In genomic region chrX:50635634-50636033, GRCm38 (mm10) we compare ENCODE assay signal across 8 mouse cellular contexts.
A peak's percentile ranks its signal among the peaks of the same experiment; 100 is the strongest.
DNase-seq lines count a peak whose midpoint lies in the region; ATAC-seq and TF ChIP-seq lines count a peak whose summit lies in the region.

No protein-coding gene starts in this region.

- peak overlapping the region; percentile 81 for H3K27ac ChIP-seq in heart, postnatal 0 days (ENCODE audit: low read depth)
- H3K27ac ChIP-seq in bone marrow, adult 2 months (ENCODE audit: control insufficient read depth, insufficient read depth, low read depth, low read length, poor library complexity): no peak overlapping the region
- H3K27ac ChIP-seq in hindbrain, embryonic 11.5 days (ENCODE audit: low read depth, low read length): no peak overlapping the region
- no peak overlapping the region for H3K27ac ChIP-seq in midbrain, embryonic 12.5 days (replicated peaks)

- no peak for TF ChIP-seq POLR2A in bone marrow, adult 2 months (IDR thresholded peaks at IDR 0.05; ENCODE audit: borderline replicate concordance, control insufficient read depth, low read depth, low read length)

- no peak for TF ChIP-seq CTCF in heart, postnatal 0 days (IDR thresholded peaks at IDR 0.05; ENCODE audit: low read depth)
- TF ChIP-seq CTCF in bone marrow, adult 2 months (IDR thresholded peaks at IDR 0.05; ENCODE audit: control insufficient read depth, insufficient read depth, low read length): no peak

- no peaks in the 10 kb centered on the region for H3K36me3 ChIP-seq in heart, postnatal 0 days (replicated peaks; ENCODE audit: control insufficient read depth, insufficient read depth, low read length)
- no peaks in the 10 kb centered on the region for H3K36me3 ChIP-seq in hindbrain, embryonic 11.5 days (ENCODE audit: control insufficient read depth, insufficient read depth, low read length)
- H3K36me3 ChIP-seq in midbrain, embryonic 12.5 days: no peaks in the 10 kb centered on the region

- H3K9ac ChIP-seq in heart, postnatal 0 days (replicated peaks; ENCODE audit: low read depth, low read length): no peak overlapping the region; the same call in 1 of the 2 replicates
- no peak overlapping the region for H3K9ac ChIP-seq in hindbrain, embryonic 11.5 days (ENCODE audit: low read depth, low read length)
- H3K9ac ChIP-seq in midbrain, embryonic 12.5 days (replicated peaks): no peak overlapping the region

- no peak for DNase-seq in heart, postnatal 0 days (ENCODE audit: low spot score)
- DNase-seq in heart, adult 18-20 months: no peak
- DNase-seq in hindbrain, embryonic 11.5 days (ENCODE audit: low spot score): no peak
- no peak for DNase-seq in thymus, adult 18-20 months
- no peak for DNase-seq in frontal cortex, postnatal 25 days (ENCODE audit: low spot score in 2 of 2)
- DNase-seq in left cerebral cortex, adult 18-20 months (ENCODE audit: low spot score in 2 of 2): no peak

- peak overlapping the region; percentile 67 for H3K4me3 ChIP-seq in heart, postnatal 0 days (ENCODE audit: low read depth, low read length)
- peak overlapping the region; percentile 64 for H3K4me3 ChIP-seq in bone marrow, adult 2 months (replicated peaks; ENCODE audit: control insufficient read depth, low read depth, low read length)
- H3K4me3 ChIP-seq in hindbrain, embryonic 11.5 days (ENCODE audit: low read depth, low read length): peak overlapping the region; percentile 46
- peak overlapping the region; percentile 52 for H3K4me3 ChIP-seq in midbrain, embryonic 12.5 days

- peak overlapping the region; percentile 62 for H3K4me2 ChIP-seq in heart, postnatal 0 days (ENCODE audit: low read depth, low read length)
- peak overlapping the region; percentile 47 for H3K4me2 ChIP-seq in hindbrain, embryonic 11.5 days (replicated peaks; ENCODE audit: low read depth, low read length)
- peak overlapping the region; percentile 53 for H3K4me2 ChIP-seq in midbrain, embryonic 12.5 days (replicated peaks)

- H3K9me3 ChIP-seq in heart, postnatal 0 days (replicated peaks; ENCODE audit: control insufficient read depth, low read length): no peaks in the 10 kb centered on the region
- no peaks in the 10 kb centered on the region for H3K9me3 ChIP-seq in hindbrain, embryonic 11.5 days (ENCODE audit: control insufficient read depth, low read length)
- no peaks in the 10 kb centered on the region for H3K9me3 ChIP-seq in midbrain, embryonic 12.5 days

- WGBS in heart, postnatal 0 days: 19% methylated on average over 6 of the region's 6 CpGs
- 26% methylated on average over 6 of the region's 6 CpGs for WGBS in bone marrow, adult 2 months
- 30% methylated on average over 6 of the region's 6 CpGs for WGBS in hindbrain, embryonic 11.5 days
- WGBS in midbrain, embryonic 12.5 days: 35% methylated on average over 6 of the region's 6 CpGs

- no peak for TF ChIP-seq EP300 in heart, postnatal 0 days (IDR thresholded peaks at IDR 0.05; ENCODE audit: low read depth)

- peak; percentile 22; the same call in 1 of the 2 replicates for ATAC-seq in heart, postnatal 0 days (ENCODE audit: insufficient read depth, low read depth)
- peak; percentile 50 for ATAC-seq in hindbrain, embryonic 11.5 days (ENCODE audit: low FRiP score)
- ATAC-seq in midbrain, embryonic 12.5 days (ENCODE audit: low FRiP score, low read depth): peak; percentile 35; the same call in 1 of the 2 replicates

- no peaks in the 10 kb centered on the region for H3K4me1 ChIP-seq in heart, postnatal 0 days (ENCODE audit: control insufficient read depth, insufficient read depth)
- no peaks in the 10 kb centered on the region; the same call in 1 of the 2 replicates for H3K4me1 ChIP-seq in bone marrow, adult 2 months (ENCODE audit: control insufficient read depth, insufficient read depth, low read length)
- no peaks in the 10 kb centered on the region for H3K4me1 ChIP-seq in hindbrain, embryonic 11.5 days (replicated peaks; ENCODE audit: control insufficient read depth, insufficient read depth, low read length)
- 0 out of 2 replicates have a peak, but pooled peaks cover 2% of the 10 kb centered on the region for H3K4me1 ChIP-seq in midbrain, embryonic 12.5 days

- no peaks in the 10 kb centered on the region for H3K27me3 ChIP-seq in heart, postnatal 0 days (ENCODE audit: control insufficient read depth, insufficient read depth, low read length)
- H3K27me3 ChIP-seq in hindbrain, embryonic 11.5 days (ENCODE audit: control insufficient read depth, insufficient read depth, low read length): no peaks in the 10 kb centered on the region
- H3K27me3 ChIP-seq in midbrain, embryonic 12.5 days: no peaks in the 10 kb centered on the region
